Mouse (Mus musculus) hindbrain, embryonic 15.5 days (tissue): ENCODE data around the gene Nxf1. TPM values are rescaled to one million over a fixed set of nuclear protein-coding genes. Genes with fewer than 3 reads are reported as not detected.
"Not testable (repeated sequence)": the region's sequence is repeated elsewhere in the genome, so short reads cannot be mapped to it uniquely, and the experiment has no call there.

Experiments
- ATAC-seq: fragments of 200-750 bp; cut with Nextera tagmentation; 2 replicates; pipeline ENCODE4 v1.8.0; 2017; ENCODE audit warnings: low read depth, moderate number of reproducible peaks, moderate TSS enrichment; ENCODE audit not compliant: low FRiP score
- H3K27ac ChIP-seq: fragments of 300-500 bp; sonication (generic); replicated peaks from 2 replicates; pipeline ENCODE4 v1.5.1; 2015; ENCODE audit warnings: mild to moderate bottlenecking, inconsistent platforms
- H3K27me3 ChIP-seq: fragments of 300-500 bp; sonication (generic); 2 replicates; pipeline ENCODE4 v1.6.1; 2015; ENCODE audit warnings: control low read depth, inconsistent platforms
- H3K36me3 ChIP-seq: fragments of 300-500 bp; sonication (generic); 2 replicates; pipeline ENCODE4 v1.6.1; 2015; ENCODE audit warnings: control low read depth, inconsistent platforms
- H3K4me1 ChIP-seq: fragments of 300-500 bp; sonication (generic); replicated peaks from 2 replicates; pipeline ENCODE4 v1.6.1; 2015; ENCODE audit warnings: control low read depth, inconsistent platforms
- H3K4me2 ChIP-seq: fragments of 300-500 bp; sonication (generic); 2 replicates; pipeline ENCODE4 v1.6.1; 2015; ENCODE audit warnings: moderate library complexity, mild to moderate bottlenecking, inconsistent platforms
- H3K4me3 ChIP-seq: fragments of 300-500 bp; sonication (generic); 2 replicates; pipeline ENCODE4 v1.5.1; 2015; ENCODE audit warnings: mild to moderate bottlenecking, inconsistent platforms
- H3K9ac ChIP-seq: fragments of 300-500 bp; sonication (generic); 2 replicates; pipeline ENCODE4 v1.6.1; 2015; ENCODE audit warnings: inconsistent platforms
- H3K9me3 ChIP-seq: fragments of 300-500 bp; sonication (generic); 2 replicates; pipeline ENCODE4 v1.6.1; 2016; ENCODE audit warnings: control low read depth, inconsistent platforms
- WGBS: fragments of 180-500 bp; shearing (Covaris S2); methylation state at CpG from one replicate; pipeline ENCODE4 v1.1.7; 2015; 5-methylcytosine and 5-hydroxymethylcytosine counted together
- polyA plus RNA-seq: library from polyadenylated mRNA; unstranded; fragments of >200 nt; fragmentation: Nextera tagmentation; extraction: Ambion mirVana; gene quantifications from 2 replicates; pipeline ENCODE4 v1.2.1, GENCODE M21; 2015

Nxf1 gene
- polyA plus RNA-seq, 1 experiment from 2014 or later = 145 TPM

DNA sequence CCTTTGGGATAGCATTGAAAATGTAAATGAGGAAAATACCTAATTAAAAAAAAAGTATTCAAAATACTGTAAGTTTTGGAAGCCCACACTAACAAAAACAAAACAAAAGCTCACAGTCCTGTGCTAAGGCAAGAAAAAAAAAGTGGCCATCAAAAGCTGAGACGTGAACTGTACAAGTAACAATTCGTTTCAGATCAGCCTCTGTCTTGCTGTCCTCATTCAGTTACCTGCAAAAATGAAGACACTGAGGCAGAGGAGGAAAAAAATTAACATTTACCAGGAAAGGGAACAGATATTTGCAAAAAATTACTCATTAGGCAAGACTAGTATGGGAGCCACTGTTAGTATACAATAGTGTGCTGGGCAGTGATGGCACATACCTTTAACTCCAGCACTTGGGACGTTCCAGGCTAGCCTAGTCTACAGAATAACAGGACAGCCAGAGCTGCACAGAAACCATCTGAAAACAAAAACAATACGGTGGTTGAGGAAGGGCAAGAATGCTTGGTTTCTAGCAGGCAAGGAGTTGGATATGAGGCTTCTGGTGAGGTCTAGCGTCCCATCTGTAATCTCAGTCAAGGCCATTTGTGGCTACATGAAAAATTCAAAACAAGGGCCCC lies 29.3 kb upstream of the Nxf1 start:
- 29% methylated on average over 5 of the region's 5 CpGs for WGBS

GRCm38 (mm10) chr19:8728335-8729099 lies 28.4 kb upstream of the Nxf1 start:
- H3K27ac ChIP-seq, ATAC-seq, H3K9me3 ChIP-seq, H3K27me3 ChIP-seq, H3K9ac ChIP-seq, H3K4me3 ChIP-seq, H3K4me2 ChIP-seq: not testable (repeated sequence)
- 41% methylated on average over 3 of the region's 3 CpGs for WGBS
- Histone ChIP-seq H3K4me1 (peaks cover 15% of the 10 kb centered on the region), H3K36me3 (peaks cover 28% of the 10 kb centered on the region)

More for the DNA sequence above, 29.3 kb upstream of the Nxf1 start:
- ATAC-seq = no peak
- Histone ChIP-seq H3K9me3 (no peaks in the 10 kb centered on the region), H3K4me2 (no peak overlapping the region), H3K27ac (no peak overlapping the region), H3K4me3 (no peak overlapping the region), H3K9ac (no peak overlapping the region), H3K4me1 (peaks cover 15% of the 10 kb centered on the region), H3K27me3 (no peaks in the 10 kb centered on the region), H3K36me3 (peaks cover 28% of the 10 kb centered on the region)

- WGBS = 80% methylated on average over 3 of the region's 3 CpGs
- no peak overlapping the region for H3K9ac ChIP-seq
- peaks cover 12% of the 10 kb centered on the region for H3K36me3 ChIP-seq
- H3K27ac ChIP-seq = no peak overlapping the region
- no peak for ATAC-seq
- no peak overlapping the region for H3K4me3 ChIP-seq
- no peaks in the 10 kb centered on the region for H3K27me3 ChIP-seq
- H3K4me2 ChIP-seq = no peak overlapping the region
- H3K4me1 ChIP-seq = peaks cover 17% of the 10 kb centered on the region
- no peaks in the 10 kb centered on the region for H3K9me3 ChIP-seq
These were observed 22.5 kb upstream of the Nxf1 start for GRCm38 (mm10) chr19:8734334-8734733.

DNA sequence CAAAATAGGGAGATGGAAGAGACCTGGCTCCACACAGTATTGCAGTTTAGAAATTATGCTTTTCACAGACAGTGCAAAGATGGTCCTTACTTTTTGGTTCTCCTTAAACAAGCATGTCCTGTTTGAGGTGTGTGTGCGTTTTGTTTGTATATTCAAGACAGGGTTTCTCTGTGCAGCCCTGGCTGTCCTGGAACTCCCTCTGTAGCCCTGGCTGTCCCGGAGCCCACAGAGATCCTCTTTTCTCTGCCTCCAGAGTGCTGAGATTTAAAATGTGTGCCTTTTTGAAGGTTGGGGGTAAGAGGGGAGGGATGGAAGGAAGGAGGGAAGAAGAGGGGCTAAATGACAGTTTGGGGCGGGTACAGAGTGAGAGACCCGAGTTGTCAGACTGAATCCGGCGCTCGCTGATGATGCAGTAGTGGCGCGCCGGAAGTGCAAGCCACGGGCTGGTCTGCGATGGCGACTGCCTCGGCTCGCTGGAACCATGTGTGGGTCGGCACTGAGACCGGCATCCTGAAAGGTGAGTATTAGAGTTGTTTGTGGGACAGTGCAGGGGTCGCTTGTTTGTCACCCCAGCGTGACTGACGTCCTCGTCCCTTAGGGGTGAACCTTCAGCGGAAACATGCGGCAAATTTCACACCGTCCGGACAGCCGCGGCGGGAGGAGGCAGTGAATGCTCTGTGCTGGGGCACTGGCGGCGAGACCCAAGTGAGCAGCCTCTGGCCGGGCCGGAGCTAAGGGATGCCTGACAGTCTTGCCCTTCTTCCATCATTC lies 21.3 kb upstream of the Nxf1 start, which contains the start of gene Wdr74:
Wdr74 (plus strand) TSS at position 439 of the 771 bp plus-strand sequence.
- peak within 1 kb of the TSS; percentile 64 for H3K4me2 ChIP-seq
- no peaks in the 10 kb centered on the region for H3K27me3 ChIP-seq
- H3K4me3 ChIP-seq = peak within 1 kb of the TSS; percentile 78
- no peaks in the 10 kb centered on the region for H3K9me3 ChIP-seq
- under 1% methylated on average over 32 of the region's 32 CpGs for WGBS
- peak within 1 kb of the TSS; percentile 57 for H3K9ac ChIP-seq
- H3K4me1 ChIP-seq = peaks cover 21% of the 10 kb centered on the region
- H3K27ac ChIP-seq = peak within 1 kb of the TSS; percentile 80
- ATAC-seq = peak; percentile 94
- H3K36me3 ChIP-seq = peaks cover 23% of the 10 kb centered on the region

GRCm38 (mm10) chr19:8736160-8736467 lies 20.8 kb upstream of the Nxf1 start:
- H3K4me1 ChIP-seq = peaks cover 26% of the 10 kb centered on the region
- peak overlapping the region; percentile 64 for H3K4me2 ChIP-seq
- peak overlapping the region; percentile 80 for H3K27ac ChIP-seq
- H3K9me3 ChIP-seq = no peaks in the 10 kb centered on the region
- ATAC-seq = peak; percentile 27
- H3K9ac ChIP-seq = peak overlapping the region; percentile 57
- WGBS = 4% methylated on average over 11 of the region's 11 CpGs
- H3K4me3 ChIP-seq = peak overlapping the region; percentile 78
- H3K27me3 ChIP-seq = no peaks in the 10 kb centered on the region
- peaks cover 23% of the 10 kb centered on the region for H3K36me3 ChIP-seq

GRCm38 (mm10) chr19:8738911-8739310 lies 18.0 kb upstream of the Nxf1 start:
- no peak overlapping the region for H3K9ac ChIP-seq
- H3K4me3 ChIP-seq = no peak overlapping the region
- 94% methylated on average over 7 of the region's 7 CpGs for WGBS
- no peak for ATAC-seq
- H3K27ac ChIP-seq = no peak overlapping the region
- no peaks in the 10 kb centered on the region for H3K27me3 ChIP-seq
- H3K36me3 ChIP-seq = peaks cover 32% of the 10 kb centered on the region
- no peak overlapping the region for H3K4me2 ChIP-seq
- no peaks in the 10 kb centered on the region for H3K9me3 ChIP-seq
- H3K4me1 ChIP-seq = peaks cover 42% of the 10 kb centered on the region

DNA sequence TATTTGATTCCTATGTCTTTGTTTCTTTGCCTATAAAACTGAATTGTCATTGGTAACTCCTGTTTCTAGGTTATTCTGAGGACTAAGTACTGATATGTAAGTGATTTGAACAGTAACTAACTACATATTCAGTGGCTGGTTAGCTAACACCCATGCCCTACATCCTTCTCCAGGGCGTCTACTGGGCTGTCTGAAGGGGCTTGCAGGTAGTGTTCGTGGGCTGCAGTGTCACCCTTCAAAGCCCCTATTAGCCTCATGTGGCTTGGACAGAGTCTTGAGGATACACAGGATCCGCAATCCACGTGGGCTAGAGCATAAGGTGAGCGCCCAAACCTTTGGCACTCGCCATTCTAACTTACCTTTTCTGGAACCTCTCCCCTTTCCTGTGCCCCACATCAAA lies 17.2 kb upstream of the Nxf1 start:
- Histone ChIP-seq H3K4me3 (no peak overlapping the region), H3K9ac (no peak overlapping the region), H3K36me3 (peaks cover 38% of the 10 kb centered on the region), H3K4me1 (peaks cover 42% of the 10 kb centered on the region), H3K4me2 (no peak overlapping the region), H3K27me3 (no peaks in the 10 kb centered on the region), H3K27ac (no peak overlapping the region), H3K9me3 (no peaks in the 10 kb centered on the region)
- no peak for ATAC-seq
- WGBS = 92% methylated on average over 6 of the region's 6 CpGs

DNA sequence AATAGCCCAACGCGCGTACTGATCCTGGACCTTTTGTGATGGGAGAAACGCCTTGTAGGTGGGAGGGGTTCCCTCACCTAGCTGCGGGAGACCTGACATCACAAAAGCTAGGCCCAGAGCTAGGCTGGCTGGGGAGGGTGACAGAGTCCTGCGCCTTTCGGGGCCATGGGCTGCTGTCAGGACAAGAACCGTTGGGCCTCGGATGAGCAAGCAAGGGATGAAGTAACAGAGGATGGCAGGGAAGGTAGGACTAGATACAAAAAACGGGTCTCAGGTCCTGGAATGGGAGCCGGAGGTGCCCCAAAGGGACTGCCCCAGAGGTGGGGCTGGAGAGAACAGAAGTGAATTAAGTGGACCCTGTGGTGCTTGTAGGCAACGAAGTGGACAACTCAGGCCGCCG lies 16.3 kb upstream of the Nxf1 start, which contains the start of gene 1700092M07Rik:
1700092M07Rik (plus strand) TSS at position 116 of the 400 bp plus-strand sequence.
- H3K4me1 ChIP-seq = peaks cover 36% of the 10 kb centered on the region
- 68% methylated on average over 14 of the region's 14 CpGs for WGBS
- H3K27ac ChIP-seq = peak within 1 kb of the TSS; percentile 96
- H3K36me3 ChIP-seq = peaks cover 48% of the 10 kb centered on the region
- peak within 1 kb of the TSS; percentile 78 for H3K4me3 ChIP-seq
- no peaks in the 10 kb centered on the region for H3K27me3 ChIP-seq
- H3K4me2 ChIP-seq = peak within 1 kb of the TSS; percentile 91
- no peaks in the 10 kb centered on the region for H3K9me3 ChIP-seq
- no peak for ATAC-seq
- peak within 1 kb of the TSS; percentile 65 for H3K9ac ChIP-seq

DNA sequence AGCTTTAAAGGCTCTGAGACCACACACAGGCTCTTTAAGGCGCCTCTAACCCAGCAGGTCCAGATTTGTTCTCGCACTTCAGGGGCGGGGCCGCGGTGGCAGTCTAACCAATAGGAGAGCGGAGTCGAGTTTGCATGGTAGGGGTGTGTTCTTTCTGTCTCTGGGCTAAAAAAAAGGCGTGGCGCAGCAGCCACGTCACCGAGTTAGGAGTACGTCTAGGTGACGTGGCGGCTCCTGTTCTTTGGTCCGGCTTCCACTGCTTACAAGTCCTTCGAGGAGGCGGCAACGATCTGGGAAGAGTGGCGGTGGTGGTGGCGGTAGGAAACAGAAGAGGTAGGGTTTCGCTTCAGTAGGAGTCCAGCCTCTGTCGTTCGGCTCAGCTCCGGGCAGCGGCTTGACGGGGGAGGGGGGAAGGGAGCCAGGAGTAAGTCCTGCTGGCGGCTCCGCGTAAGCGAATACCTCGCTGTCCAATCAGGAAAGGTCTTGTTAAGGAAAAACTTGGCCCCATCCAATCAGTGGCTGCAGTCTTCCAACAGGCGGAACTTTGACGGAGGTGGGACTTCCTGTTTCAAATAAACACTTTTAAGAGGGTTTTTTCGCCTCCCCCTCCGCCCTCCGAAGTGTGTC lies 15.5 kb upstream of the Nxf1 start, which contains the start of gene Stx5a:
Stx5a (plus strand) TSS at position 171 of the 627 bp plus-strand sequence.
- WGBS = under 1% methylated on average over 36 of the region's 36 CpGs
- Histone ChIP-seq H3K27me3 (no peaks in the 10 kb centered on the region), H3K4me1 (peaks cover 33% of the 10 kb centered on the region), H3K36me3 (peaks cover 55% of the 10 kb centered on the region), H3K4me2 (peak within 1 kb of the TSS; percentile 91), H3K4me3 (peak within 1 kb of the TSS; percentile 78), H3K9me3 (no peaks in the 10 kb centered on the region), H3K9ac (peak within 1 kb of the TSS; percentile 72), H3K27ac (peak within 1 kb of the TSS; percentile 96)
- ATAC-seq = peak; percentile 99

DNA sequence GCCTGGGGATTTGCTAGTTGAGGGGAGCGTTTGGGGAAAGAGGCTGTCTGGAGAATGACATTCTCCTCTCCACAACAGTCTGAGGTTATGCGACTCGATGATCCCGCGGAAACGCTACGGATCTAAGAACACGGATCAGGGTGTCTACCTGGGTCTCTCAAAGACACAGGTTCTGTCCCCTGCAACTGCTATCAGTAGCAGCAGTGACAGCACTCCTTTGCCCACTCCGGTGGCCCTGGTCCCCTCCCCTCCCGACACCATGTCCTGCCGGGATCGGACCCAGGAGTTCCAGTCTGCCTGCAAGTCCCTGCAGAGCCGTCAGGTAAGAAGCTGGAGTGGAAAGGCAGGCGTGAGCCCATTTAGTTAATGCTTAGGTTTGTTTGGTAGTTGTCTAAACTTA lies 14.7 kb upstream of the Nxf1 start:
- Histone ChIP-seq H3K36me3 (peaks cover 63% of the 10 kb centered on the region), H3K9me3 (no peaks in the 10 kb centered on the region), H3K9ac (peak overlapping the region; percentile 72), H3K4me1 (peaks cover 25% of the 10 kb centered on the region), H3K4me2 (peak overlapping the region; percentile 91), H3K4me3 (peak overlapping the region; percentile 78), H3K27ac (peak overlapping the region; percentile 96), H3K27me3 (no peaks in the 10 kb centered on the region)
- ATAC-seq = no peak
- WGBS = 28% methylated on average over 14 of the region's 14 CpGs

DNA sequence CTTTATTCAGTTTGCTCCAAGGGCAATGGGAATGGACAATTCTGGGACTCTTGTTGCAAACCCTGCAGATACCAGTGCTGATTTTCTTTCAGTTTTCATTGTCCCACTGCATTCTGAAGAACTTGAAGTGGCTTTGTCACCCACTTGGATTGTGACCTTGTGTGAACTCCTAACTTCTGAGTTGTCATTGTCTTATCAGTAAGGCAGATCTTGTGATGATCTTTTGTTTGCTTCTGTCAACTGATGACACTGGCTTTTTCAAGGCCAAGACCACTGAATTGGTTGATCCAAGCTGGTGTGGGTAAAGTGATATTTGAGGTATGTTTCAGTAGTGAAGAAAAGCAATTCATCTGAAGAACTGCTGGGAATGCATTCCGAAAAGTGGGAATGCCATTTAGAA lies 11.5 kb upstream of the Nxf1 start:
- no peak for ATAC-seq
- H3K9me3 ChIP-seq = no peaks in the 10 kb centered on the region
- no peaks in the 10 kb centered on the region for H3K27me3 ChIP-seq
- 100% methylated on average over 1 of the region's 1 CpGs for WGBS
- H3K27ac ChIP-seq = no peak overlapping the region
- H3K4me2 ChIP-seq = no peak overlapping the region
- H3K36me3 ChIP-seq = peaks cover 74% of the 10 kb centered on the region
- no peak overlapping the region for H3K4me3 ChIP-seq
- no peak overlapping the region for H3K9ac ChIP-seq
- peaks cover 24% of the 10 kb centered on the region for H3K4me1 ChIP-seq
